Mouse (Mus musculus) lung, adult 2 months (tissue): ENCODE results near the gene Snx30.

Experiments
- CTCF ChIP-seq: fragments of 200-500 bp; IDR thresholded peaks from 2 replicates; pipeline ENCODE4 v1.5.1; 2011; ENCODE audit warnings: mild to moderate bottlenecking, low read length, control low read depth; ENCODE audit not compliant: insufficient read depth
- POLR2A ChIP-seq: fragments of 200-500 bp; IDR thresholded peaks from 2 replicates; pipeline ENCODE4 v1.6.1; 2011; ENCODE audit warnings: low read depth, mild to moderate bottlenecking, control low read depth, low read length, borderline replicate concordance; ENCODE audit errors: extremely low read depth

DNA sequence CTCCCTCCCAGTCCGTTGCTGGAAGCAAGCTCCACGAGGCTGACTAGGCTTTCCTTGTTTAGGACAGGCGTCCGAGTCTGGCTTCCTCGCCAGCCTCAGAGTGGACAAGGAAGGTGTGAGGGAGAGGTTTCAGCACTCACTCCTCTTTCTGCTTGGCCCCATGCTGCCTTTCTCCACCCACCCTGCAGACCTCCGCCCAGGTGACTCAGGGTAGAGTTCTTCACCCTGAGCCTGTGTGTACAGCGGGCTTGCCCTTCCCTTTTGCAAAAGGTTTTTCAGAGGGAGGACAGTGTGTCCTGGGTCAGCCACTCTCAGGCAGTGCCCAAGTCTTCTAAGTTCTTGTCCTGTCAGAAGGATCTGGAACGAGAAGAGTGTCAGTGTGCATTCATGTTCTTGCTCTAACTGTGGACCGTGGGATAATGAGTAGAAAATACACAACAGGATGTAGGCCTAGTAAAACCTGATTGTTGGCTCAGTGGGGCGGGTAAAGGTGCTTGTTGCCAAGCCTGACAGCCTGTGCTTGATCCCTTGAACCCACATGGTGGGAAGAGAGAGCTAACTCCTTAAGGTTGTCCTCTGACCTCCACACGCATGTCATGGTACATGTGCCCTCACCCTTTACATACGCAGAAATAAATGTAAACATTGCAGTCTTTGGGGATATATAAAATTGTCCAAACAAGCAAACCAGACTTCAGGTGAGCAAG is 92.3 kb downstream of the Snx30 start:
- TF ChIP-seq CTCF (no peak), POLR2A (no peak)
